Mouse (Mus musculus) regulatory T cell (primary cell): ENCODE measurements around the gene Rnf31.

ENCODE experiments used
- in situ Hi-C: fragments of 300-600 bp; cut with MboI, MseI; formaldehyde crosslinking; loops from one replicate; pipeline ENCODE4 v1.15.1; 2025; ENCODE audit warnings: high pct_unique_total_duplicates

The Rnf31 gene

GRCm38 (mm10) chr14:55577871-55578667 is 13.4 kb upstream of the Rnf31 start, which contains the start of gene Psme1:
Psme1 (plus strand) TSS chr14:55578123.
- in situ Hi-C loops: loop anchor here (25.0 kb wide), 1 partner anchor 691 kb away; the partner anchor contains the start of genes Bcl2l2, Gm20521, Pabpn1 and Ppp1r3e

GRCm38 (mm10) chr14:55578668-55579269 is 12.7 kb upstream of the Rnf31 start:
- in situ Hi-C loops: loop anchor here (25.0 kb wide), 1 partner anchor 691 kb away; the partner anchor contains the start of genes Bcl2l2, Gm20521, Pabpn1 and Ppp1r3e

- in situ Hi-C loops: loop anchor here (25.0 kb wide), 1 partner anchor 693 kb away; the partner anchor contains the start of genes Bcl2l2, Gm20521, Pabpn1 and Ppp1r3e
Measured at GRCm38 (mm10) chr14:55579511-55580496, 11.7 kb upstream of the Rnf31 start.

GRCm38 (mm10) chr14:55580731-55581130 is 10.8 kb upstream of the Rnf31 start:
- in situ Hi-C loops: loop anchor here (25.0 kb wide), 1 partner anchor 693 kb away; the partner anchor contains the start of genes Bcl2l2, Gm20521, Pabpn1 and Ppp1r3e

- in situ Hi-C loops: loop anchor here (25.0 kb wide), 1 partner anchor 695 kb away; the partner anchor contains the start of genes Bcl2l2, Gm20521, Pabpn1 and Ppp1r3e
Measured at GRCm38 (mm10) chr14:55581981-55582681, 9.4 kb upstream of the Rnf31 start.

- in situ Hi-C loops: loop anchor here (25.0 kb wide), 1 partner anchor 697 kb away; the partner anchor contains the start of genes Bcl2l2, Gm20521, Pabpn1 and Ppp1r3e
Measured at GRCm38 (mm10) chr14:55584303-55584701, 7.2 kb upstream of the Rnf31 start.

- in situ Hi-C loops: loop anchor here (25.0 kb wide), 1 partner anchor 698 kb away; the partner anchor contains the start of genes Bcl2l2, Gm20521, Pabpn1 and Ppp1r3e
Measured at GRCm38 (mm10) chr14:55584702-55585565, 6.6 kb upstream of the Rnf31 start, which contains the start of gene Emc9. Emc9 (minus strand) TSS chr14:55585302.

- in situ Hi-C loops: loop anchor here (25.0 kb wide), 1 partner anchor 698 kb away; the partner anchor contains the start of genes Bcl2l2, Gm20521, Pabpn1 and Ppp1r3e
Measured at GRCm38 (mm10) chr14:55585566-55585960, 5.9 kb upstream of the Rnf31 start.

GRCm38 (mm10) chr14:55586149-55586548 is 5.4 kb upstream of the Rnf31 start:
- in situ Hi-C loops: loop anchor here (25.0 kb wide), 1 partner anchor 699 kb away; the partner anchor contains the start of genes Bcl2l2, Gm20521, Pabpn1 and Ppp1r3e

- in situ Hi-C loops: loop anchor here (25.0 kb wide), 1 partner anchor 702 kb away; the partner anchor contains the start of genes Bcl2l2, Gm20521, Pabpn1 and Ppp1r3e
Measured at GRCm38 (mm10) chr14:55589271-55589670, 2.2 kb upstream of the Rnf31 start.

- in situ Hi-C loops: loop anchor here (25.0 kb wide), 1 partner anchor 703 kb away; the partner anchor contains the start of genes Bcl2l2, Gm20521, Pabpn1 and Ppp1r3e
Measured at GRCm38 (mm10) chr14:55589771-55590448, 1.6 kb upstream of the Rnf31 start.

GRCm38 (mm10) chr14:55590748-55591330 is 669 bp upstream of the Rnf31 start, which contains the start of gene Psme2:
Psme2 (minus strand) TSS chr14:55591113.
- in situ Hi-C loops: loop anchor here (25.0 kb wide), 1 partner anchor 704 kb away; the partner anchor contains the start of genes Bcl2l2, Gm20521, Pabpn1 and Ppp1r3e

GRCm38 (mm10) chr14:55592226-55592625 is 718 bp downstream of the Rnf31 start:
- in situ Hi-C loops: loop anchor here (25.0 kb wide), 1 partner anchor 705 kb away; the partner anchor contains the start of genes Bcl2l2, Gm20521, Pabpn1 and Ppp1r3e

GRCm38 (mm10) chr14:55596036-55596690 is 4.7 kb downstream of the Rnf31 start:
- in situ Hi-C loops: loop anchor here (25.0 kb wide), 1 partner anchor 709 kb away; the partner anchor contains the start of genes Bcl2l2, Gm20521, Pabpn1 and Ppp1r3e

GRCm38 (mm10) chr14:55598521-55599390 is 7.2 kb downstream of the Rnf31 start:
- in situ Hi-C loops: loop anchor here (25.0 kb wide), 1 partner anchor 711 kb away; the partner anchor contains the start of genes Bcl2l2, Gm20521, Pabpn1 and Ppp1r3e

- in situ Hi-C loops: no loop called here
Measured at GRCm38 (mm10) chr14:55603271-55603632, 11.7 kb downstream of the Rnf31 start, which contains the start of gene Irf9. Irf9 (plus strand) TSS chr14:55603571.
